Mouse (Mus musculus): ENCODE results near the gene Hist1h2ae. TPM values are rescaled to one million over a fixed set of nuclear protein-coding genes. Genes with fewer than 3 reads are reported as not detected.

The Hist1h2ae gene
- polyA plus RNA-seq, 1 experiment: 18.0 TPM

- TF ChIP-seq POLR2A (IDR thresholded peaks at IDR 0.05; ENCODE audit: borderline replicate concordance, extremely low read depth, insufficient read depth, insufficient read length, poor library complexity, severe bottlenecking): no peak
- no peak for TF ChIP-seq CTCF (IDR thresholded peaks at IDR 0.05; ENCODE audit: borderline replicate concordance, extremely low read depth, insufficient read depth, insufficient read length)
- peak; percentile 26 for DNase-seq (ENCODE audit: low read depth)
These were observed 11.4 kb upstream of the Hist1h2ae start for GRCm38 (mm10) chr13:23582219-23583056.

GRCm38 (mm10) chr13:23581408-23582218 is 10.6 kb upstream of the Hist1h2ae start, which contains the start of gene Hist1h4d:
Gene Hist1h4d, plus strand, starts transcription at chr13:23581598.
- TF ChIP-seq POLR2A (IDR thresholded peaks at IDR 0.05; ENCODE audit: borderline replicate concordance, extremely low read depth, insufficient read depth, insufficient read length, poor library complexity, severe bottlenecking) (peak; percentile 86; the same call in 1 of the 2 replicates), CTCF (IDR thresholded peaks at IDR 0.05; ENCODE audit: borderline replicate concordance, extremely low read depth, insufficient read depth, insufficient read length) (no peak)
- DNase-seq (ENCODE audit: low read depth): peak; percentile 99

- TF ChIP-seq CTCF (IDR thresholded peaks at IDR 0.05; ENCODE audit: borderline replicate concordance, extremely low read depth, insufficient read depth, insufficient read length) (no peak), POLR2A (IDR thresholded peaks at IDR 0.05; ENCODE audit: borderline replicate concordance, extremely low read depth, insufficient read depth, insufficient read length, poor library complexity, severe bottlenecking) (no peak)
- no peak for DNase-seq (ENCODE audit: low read depth)
These were observed 6.8 kb upstream of the Hist1h2ae start for GRCm38 (mm10) chr13:23577835-23578234.

- no peak for TF ChIP-seq CTCF (IDR thresholded peaks at IDR 0.05; ENCODE audit: borderline replicate concordance, extremely low read depth, insufficient read depth, insufficient read length)
- TF ChIP-seq POLR2A (IDR thresholded peaks at IDR 0.05; ENCODE audit: borderline replicate concordance, extremely low read depth, insufficient read depth, insufficient read length, poor library complexity, severe bottlenecking): no peak
- DNase-seq (ENCODE audit: low read depth): peak; percentile 19
These were observed 6.1 kb upstream of the Hist1h2ae start for GRCm38 (mm10) chr13:23576906-23577639.

GRCm38 (mm10) chr13:23576351-23576881 is 5.4 kb upstream of the Hist1h2ae start:
- TF ChIP-seq CTCF (IDR thresholded peaks at IDR 0.05; ENCODE audit: borderline replicate concordance, extremely low read depth, insufficient read depth, insufficient read length): no peak
- no peak for TF ChIP-seq POLR2A (IDR thresholded peaks at IDR 0.05; ENCODE audit: borderline replicate concordance, extremely low read depth, insufficient read depth, insufficient read length, poor library complexity, severe bottlenecking)

GRCm38 (mm10) chr13:23575864-23576313 is 4.9 kb upstream of the Hist1h2ae start:
- peak; percentile 32 for DNase-seq (ENCODE audit: low read depth)

More at GRCm38 (mm10) chr13:23576351-23576881, 5.4 kb upstream of the Hist1h2ae start:
- DNase-seq (ENCODE audit: low read depth): peak; percentile 39

DNA sequence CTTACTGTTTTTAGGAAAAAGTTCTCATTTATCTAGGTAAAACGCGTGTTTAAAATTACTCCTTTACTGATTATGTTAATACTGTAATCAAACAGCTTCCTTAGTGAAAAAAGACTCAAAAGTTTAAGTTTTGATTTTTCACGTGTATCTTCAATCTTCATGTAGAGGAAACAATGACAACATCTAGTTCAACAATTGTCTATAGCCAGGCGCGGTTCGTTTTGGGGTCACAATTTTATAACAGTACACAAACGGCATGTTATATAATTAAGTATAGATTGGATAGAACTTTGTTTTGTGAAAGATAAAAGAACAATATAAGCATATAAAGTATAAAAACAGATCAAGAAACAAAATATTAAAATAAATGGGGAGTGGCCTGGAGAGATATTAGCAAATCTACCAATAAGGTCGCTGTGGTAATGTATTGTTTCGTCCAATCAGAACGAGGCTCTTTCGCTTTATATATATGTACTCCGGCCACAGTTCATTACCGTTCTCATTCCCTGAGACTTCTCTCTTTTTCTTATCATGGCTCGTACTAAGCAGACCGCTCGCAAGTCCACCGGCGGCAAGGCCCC is 4.3 kb upstream of the Hist1h2ae start, which contains the start of gene Hist1h3d:
Gene Hist1h3d (plus strand): TSS at position 493 of the 581 bp plus-strand sequence.
- DNase-seq (ENCODE audit: low read depth): peak; percentile 96
- TF ChIP-seq CTCF (IDR thresholded peaks at IDR 0.05; ENCODE audit: borderline replicate concordance, extremely low read depth, insufficient read depth, insufficient read length): no peak
- TF ChIP-seq POLR2A (IDR thresholded peaks at IDR 0.05; ENCODE audit: borderline replicate concordance, extremely low read depth, insufficient read depth, insufficient read length, poor library complexity, severe bottlenecking): no peak

- peak; percentile 40 for DNase-seq (ENCODE audit: low read depth)
These were observed 3.6 kb upstream of the Hist1h2ae start for GRCm38 (mm10) chr13:23574546-23575170.

DNA sequence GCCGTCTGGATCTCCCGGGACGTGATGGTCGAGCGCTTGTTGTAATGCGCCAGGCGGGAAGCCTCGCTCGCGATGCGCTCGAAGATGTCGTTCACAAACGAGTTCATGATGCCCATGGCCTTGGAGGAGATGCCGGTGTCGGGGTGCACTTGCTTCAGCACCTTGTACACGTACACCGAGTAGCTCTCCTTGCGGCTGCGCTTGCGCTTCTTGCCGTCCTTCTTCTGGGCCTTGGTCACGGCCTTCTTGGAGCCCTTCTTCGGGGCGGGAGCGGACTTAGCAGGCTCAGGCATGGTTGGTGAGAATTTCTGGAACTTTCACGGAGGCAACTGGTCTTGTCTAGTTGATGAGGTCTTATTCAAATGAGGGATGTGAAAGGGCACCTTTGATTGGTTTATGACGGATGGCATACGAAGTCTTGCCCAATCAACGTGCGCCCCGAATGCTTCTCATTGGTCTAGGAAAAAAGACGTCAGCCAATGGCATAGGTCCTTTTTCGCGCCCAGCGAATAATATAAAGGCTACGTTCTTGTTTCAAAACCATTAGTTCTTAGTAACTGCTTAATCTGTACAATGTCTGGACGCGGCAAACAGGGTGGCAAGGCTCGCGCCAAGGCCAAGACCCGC is 3.0 kb upstream of the Hist1h2ae start, which contains the start of the genes Hist1h2bf and Hist1h2ad:
Gene Hist1h2bf (minus strand): TSS at position 299 of the 627 bp plus-strand sequence.
Gene Hist1h2ad (plus strand): TSS at position 484 of the 627 bp plus-strand sequence.
- peak; percentile 100 for DNase-seq (ENCODE audit: low read depth)

DNA sequence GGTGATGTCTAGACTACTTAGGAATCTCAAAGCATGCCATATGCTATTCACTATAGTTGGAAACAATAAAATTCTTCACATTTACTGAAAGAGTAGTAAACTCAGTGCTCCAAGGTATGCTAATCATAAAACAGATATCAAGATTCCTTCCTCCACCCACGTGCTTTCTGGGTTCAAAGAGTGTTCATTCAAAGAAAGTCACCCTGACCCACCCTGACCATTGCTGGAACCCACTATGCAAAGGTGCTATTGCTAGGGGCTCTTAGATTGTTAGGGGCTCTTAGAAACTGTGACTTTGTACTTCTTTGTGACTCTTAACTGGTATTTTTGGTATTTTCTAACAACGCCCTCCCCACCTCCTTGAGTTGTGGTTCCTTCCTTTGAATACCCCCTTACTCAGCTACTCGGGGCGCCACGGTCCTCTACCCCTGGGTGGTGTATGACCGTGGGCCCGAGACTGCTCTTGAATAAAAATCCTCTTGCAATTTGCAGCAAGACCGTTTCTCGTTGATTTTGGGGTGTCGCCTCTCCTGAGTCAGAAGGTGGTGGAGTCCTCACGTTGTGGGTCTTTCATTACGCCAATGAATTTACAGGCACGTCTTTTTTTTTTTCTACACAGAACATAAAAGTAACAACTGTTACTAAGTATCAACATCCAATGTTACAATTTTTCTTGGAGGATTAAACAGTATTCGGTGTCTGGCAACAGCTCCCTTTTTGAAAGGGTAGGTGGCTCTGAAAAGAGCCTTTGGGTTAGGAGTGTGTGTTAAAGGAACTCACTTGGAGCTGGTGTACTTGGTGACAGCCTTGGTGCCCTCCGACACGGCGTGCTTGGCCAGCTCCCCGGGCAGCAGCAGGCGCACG is 2.2 kb upstream of the Hist1h2ae start:
- peak; percentile 20 for DNase-seq (ENCODE audit: low read depth)
